Mouse (Mus musculus): Measurements from ENCODE around the gene Mrpl18. TPM values are rescaled to one million over a fixed set of nuclear protein-coding genes. Genes with fewer than 3 reads are reported as not detected.
"Not testable (repeated sequence)": the region's sequence is repeated elsewhere in the genome, so short reads cannot be mapped to it uniquely, and the experiment has no call there.

Gene Mrpl18
- 135 and 139 TPM in 2 replicates for polyA plus RNA-seq (2015; fragmentation: Nextera tagmentation; extraction: Ambion mirVana)

- Histone ChIP-seq H3K36me3 (ENCODE audit: control insufficient read depth, insufficient read depth, low read length) (peaks cover 42% of the 10 kb centered on the region), H3K4me2 (ENCODE audit: low read depth, low read length) (peak within 1 kb of the TSS; percentile 72), H3K9ac (ENCODE audit: low read length) (peak within 1 kb of the TSS; percentile 98), H3K27ac (ENCODE audit: low read length) (peak within 1 kb of the TSS; percentile 92), H3K4me3 (ENCODE audit: low read length) (peak within 1 kb of the TSS; percentile 99), H3K27me3 (ENCODE audit: control insufficient read depth, insufficient read depth, low read depth, low read length) (no peaks in the 10 kb centered on the region), H3K4me1 (replicated peaks; ENCODE audit: control insufficient read depth, insufficient read depth, low read length) (peaks cover 4% of the 10 kb centered on the region; the same call in 1 of the 2 replicates), H3K9me3 (ENCODE audit: control insufficient read depth, low read length) (no peaks in the 10 kb centered on the region)
- under 1% methylated on average over 56 of the region's 56 CpGs for WGBS
- peak; percentile 99 for ATAC-seq (ENCODE audit: low read depth)
Measured at GRCm38 (mm10) chr17:12915881-12916583, at the start of gene Mrpl18. Gene Mrpl18 (minus strand): TSS chr17:12916345.

DNA sequence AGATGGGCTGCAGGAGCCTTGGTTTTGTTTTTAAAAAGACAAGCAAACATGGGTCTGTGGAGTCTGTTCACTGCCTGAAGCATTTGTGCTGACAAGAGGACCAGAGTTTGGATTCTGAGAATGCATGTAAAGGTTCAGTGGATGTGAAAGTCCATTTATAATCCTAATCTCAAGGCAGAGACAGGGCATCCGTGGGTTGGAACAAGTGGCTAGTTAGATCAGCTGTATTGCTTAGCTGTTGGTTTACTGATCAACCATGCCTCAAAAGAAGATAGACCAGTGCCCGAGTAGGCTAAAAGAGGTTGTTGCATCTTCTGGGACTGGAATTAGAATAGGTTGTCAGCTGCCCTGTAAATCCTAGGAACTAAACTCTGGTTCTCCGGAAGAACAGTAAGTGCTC lies 47.3 kb upstream of the Mrpl18 start:
- Histone ChIP-seq H3K4me2 (ENCODE audit: low read depth, low read length) (no peak overlapping the region), H3K27me3 (ENCODE audit: control insufficient read depth, insufficient read depth, low read depth, low read length) (no peaks in the 10 kb centered on the region), H3K9me3 (ENCODE audit: control insufficient read depth, low read length) (no peaks in the 10 kb centered on the region), H3K4me1 (replicated peaks; ENCODE audit: control insufficient read depth, insufficient read depth, low read length) (peaks cover 3% of the 10 kb centered on the region; the same call in 1 of the 2 replicates), H3K27ac (ENCODE audit: low read length) (no peak overlapping the region), H3K9ac (ENCODE audit: low read length) (no peak overlapping the region), H3K36me3 (ENCODE audit: control insufficient read depth, insufficient read depth, low read length) (peaks cover 14% of the 10 kb centered on the region), H3K4me3 (ENCODE audit: low read length) (no peak overlapping the region)
- no peak for ATAC-seq (ENCODE audit: low read depth)
- WGBS = 56% methylated on average over 3 of the region's 3 CpGs

GRCm38 (mm10) chr17:12960331-12960873 lies 44.3 kb upstream of the Mrpl18 start, which contains the start of gene Acat2:
Gene Acat2 (minus strand): TSS chr17:12960747.
- H3K36me3 ChIP-seq (ENCODE audit: control insufficient read depth, insufficient read depth, low read length) = peaks cover 6% of the 10 kb centered on the region; the same call in 1 of the 2 replicates
- peak within 1 kb of the TSS; percentile 84 for H3K27ac ChIP-seq (ENCODE audit: low read length)
- WGBS = under 1% methylated on average over 40 of the region's 42 CpGs
- H3K4me2 ChIP-seq (ENCODE audit: low read depth, low read length) = peak within 1 kb of the TSS; percentile 77
- peak within 1 kb of the TSS; percentile 83 for H3K4me3 ChIP-seq (ENCODE audit: low read length)
- peak within 1 kb of the TSS; percentile 73 for H3K9ac ChIP-seq (ENCODE audit: low read length)
- no peaks in the 10 kb centered on the region for H3K27me3 ChIP-seq (ENCODE audit: control insufficient read depth, insufficient read depth, low read depth, low read length)
- peak; percentile 98 for ATAC-seq (ENCODE audit: low read depth)
- H3K4me1 ChIP-seq (replicated peaks; ENCODE audit: control insufficient read depth, insufficient read depth, low read length) = peaks cover 3% of the 10 kb centered on the region; the same call in 1 of the 2 replicates
- no peaks in the 10 kb centered on the region for H3K9me3 ChIP-seq (ENCODE audit: control insufficient read depth, low read length)

GRCm38 (mm10) chr17:12959377-12959776 lies 43.2 kb upstream of the Mrpl18 start:
- not testable (repeated sequence) for ATAC-seq (ENCODE audit: low read depth); H3K4me3 ChIP-seq (ENCODE audit: low read length); H3K4me2 ChIP-seq (ENCODE audit: low read depth, low read length); H3K27ac ChIP-seq (ENCODE audit: low read length); H3K27me3 ChIP-seq (ENCODE audit: control insufficient read depth, insufficient read depth, low read depth, low read length); H3K4me1 ChIP-seq (replicated peaks; ENCODE audit: control insufficient read depth, insufficient read depth, low read length); H3K9ac ChIP-seq (ENCODE audit: low read length); H3K36me3 ChIP-seq (ENCODE audit: control insufficient read depth, insufficient read depth, low read length); H3K9me3 ChIP-seq (ENCODE audit: control insufficient read depth, low read length)
- 33% methylated on average over 1 of the region's 2 CpGs for WGBS

DNA sequence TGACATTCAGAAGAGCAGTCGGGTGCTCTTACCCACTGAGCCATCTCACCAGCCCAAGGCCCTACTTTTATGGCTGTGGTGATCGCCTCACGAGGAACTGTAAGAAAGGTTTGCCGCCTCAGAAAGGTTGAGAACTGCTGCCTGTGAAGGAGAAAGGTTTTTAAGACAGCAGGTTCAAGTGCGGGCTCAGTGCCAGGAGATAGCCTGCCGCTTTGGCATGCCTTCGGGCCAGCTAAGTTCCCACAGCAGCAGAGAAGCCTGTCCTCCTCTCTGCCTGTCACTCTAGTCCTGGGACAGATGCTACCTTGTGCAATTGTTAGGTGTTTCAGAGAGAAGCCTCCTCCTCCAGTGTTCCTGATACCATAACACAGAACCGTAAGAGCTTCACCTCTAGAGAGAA lies 40.5 kb upstream of the Mrpl18 start:
- no peak for ATAC-seq (ENCODE audit: low read depth)
- Histone ChIP-seq H3K4me1 (replicated peaks; ENCODE audit: control insufficient read depth, insufficient read depth, low read length) (peaks cover 3% of the 10 kb centered on the region; the same call in 1 of the 2 replicates), H3K4me2 (ENCODE audit: low read depth, low read length) (no peak overlapping the region), H3K4me3 (ENCODE audit: low read length) (no peak overlapping the region), H3K9ac (ENCODE audit: low read length) (no peak overlapping the region), H3K27ac (ENCODE audit: low read length) (no peak overlapping the region), H3K36me3 (ENCODE audit: control insufficient read depth, insufficient read depth, low read length) (peaks cover 6% of the 10 kb centered on the region; the same call in 1 of the 2 replicates), H3K27me3 (ENCODE audit: control insufficient read depth, insufficient read depth, low read depth, low read length) (no peaks in the 10 kb centered on the region), H3K9me3 (ENCODE audit: control insufficient read depth, low read length) (no peaks in the 10 kb centered on the region)
- 83% methylated on average over 8 of the region's 8 CpGs for WGBS

- no peaks in the 10 kb centered on the region for H3K27me3 ChIP-seq (ENCODE audit: control insufficient read depth, insufficient read depth, low read depth, low read length)
- H3K9ac ChIP-seq (ENCODE audit: low read length) = no peak overlapping the region
- WGBS = 92% methylated on average over 5 of the region's 5 CpGs
- no peak overlapping the region for H3K4me2 ChIP-seq (ENCODE audit: low read depth, low read length)
- no peak for ATAC-seq (ENCODE audit: low read depth)
- H3K36me3 ChIP-seq (ENCODE audit: control insufficient read depth, insufficient read depth, low read length) = peaks cover 15% of the 10 kb centered on the region
- no peak overlapping the region for H3K27ac ChIP-seq (ENCODE audit: low read length)
- H3K4me1 ChIP-seq (replicated peaks; ENCODE audit: control insufficient read depth, insufficient read depth, low read length) = no peaks in the 10 kb centered on the region
- H3K9me3 ChIP-seq (ENCODE audit: control insufficient read depth, low read length) = no peaks in the 10 kb centered on the region
- H3K4me3 ChIP-seq (ENCODE audit: low read length) = no peak overlapping the region
Measured at GRCm38 (mm10) chr17:12949669-12950068, 33.5 kb upstream of the Mrpl18 start.

DNA sequence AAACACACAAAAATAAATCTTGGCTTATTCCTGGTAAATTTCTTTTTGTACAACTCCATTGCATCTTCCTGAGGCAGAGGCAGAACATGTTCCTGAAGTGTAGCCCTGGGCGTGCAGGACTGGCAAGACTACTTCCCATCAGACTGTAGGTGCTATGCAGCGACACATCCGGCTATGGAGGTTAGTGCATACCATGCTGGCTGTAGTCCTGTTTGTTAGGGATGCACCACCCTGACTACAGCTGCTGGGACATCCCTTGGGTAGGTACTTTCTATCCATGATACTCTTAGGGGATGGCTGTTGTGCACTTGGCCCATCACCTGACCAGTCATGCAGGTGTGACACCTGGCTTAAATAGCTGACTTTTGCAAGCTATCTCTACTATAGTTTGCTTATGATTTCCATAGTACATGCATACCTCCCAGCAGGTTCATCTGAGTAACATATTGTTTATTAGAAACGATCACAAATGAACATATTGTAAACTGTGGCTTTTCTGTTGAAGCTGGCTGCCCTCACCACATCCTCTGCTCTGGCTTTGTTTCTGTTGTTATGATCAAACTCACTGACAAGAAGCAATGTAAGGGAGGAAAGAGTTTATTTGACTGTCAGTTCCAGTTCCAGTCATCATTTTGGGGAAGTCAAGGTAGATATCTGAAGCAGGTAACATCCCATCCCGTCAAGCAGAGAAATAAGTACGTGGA lies 26.5 kb upstream of the Mrpl18 start:
- WGBS = 90% methylated on average over 6 of the region's 6 CpGs
- Histone ChIP-seq H3K36me3 (ENCODE audit: control insufficient read depth, insufficient read depth, low read length) (peaks cover 7% of the 10 kb centered on the region), H3K27ac (ENCODE audit: low read length) (no peak overlapping the region), H3K4me3 (ENCODE audit: low read length) (no peak overlapping the region), H3K27me3 (ENCODE audit: control insufficient read depth, insufficient read depth, low read depth, low read length) (no peaks in the 10 kb centered on the region), H3K9ac (ENCODE audit: low read length) (no peak overlapping the region), H3K4me2 (ENCODE audit: low read depth, low read length) (no peak overlapping the region), H3K4me1 (replicated peaks; ENCODE audit: control insufficient read depth, insufficient read depth, low read length) (0 out of 2 replicates have a peak, but pooled peaks cover 4% of the 10 kb centered on the region), H3K9me3 (ENCODE audit: control insufficient read depth, low read length) (no peaks in the 10 kb centered on the region)
- ATAC-seq (ENCODE audit: low read depth) = no peak

- no peak overlapping the region for H3K27ac ChIP-seq (ENCODE audit: low read length)
Measured at GRCm38 (mm10) chr17:12941543-12942260, 25.6 kb upstream of the Mrpl18 start.

More at GRCm38 (mm10) chr17:12941543-12942260, 25.6 kb upstream of the Mrpl18 start:
- no peak for ATAC-seq (ENCODE audit: low read depth)
- 64% methylated on average over 8 of the region's 8 CpGs for WGBS
- Histone ChIP-seq H3K36me3 (ENCODE audit: control insufficient read depth, insufficient read depth, low read length) (peaks cover 7% of the 10 kb centered on the region), H3K9ac (ENCODE audit: low read length) (no peak overlapping the region), H3K4me3 (ENCODE audit: low read length) (no peak overlapping the region), H3K9me3 (ENCODE audit: control insufficient read depth, low read length) (no peaks in the 10 kb centered on the region), H3K4me1 (replicated peaks; ENCODE audit: control insufficient read depth, insufficient read depth, low read length) (0 out of 2 replicates have a peak, but pooled peaks cover 4% of the 10 kb centered on the region), H3K27me3 (ENCODE audit: control insufficient read depth, insufficient read depth, low read depth, low read length) (no peaks in the 10 kb centered on the region), H3K4me2 (ENCODE audit: low read depth, low read length) (no peak overlapping the region)
